In the genomic region with DNA sequence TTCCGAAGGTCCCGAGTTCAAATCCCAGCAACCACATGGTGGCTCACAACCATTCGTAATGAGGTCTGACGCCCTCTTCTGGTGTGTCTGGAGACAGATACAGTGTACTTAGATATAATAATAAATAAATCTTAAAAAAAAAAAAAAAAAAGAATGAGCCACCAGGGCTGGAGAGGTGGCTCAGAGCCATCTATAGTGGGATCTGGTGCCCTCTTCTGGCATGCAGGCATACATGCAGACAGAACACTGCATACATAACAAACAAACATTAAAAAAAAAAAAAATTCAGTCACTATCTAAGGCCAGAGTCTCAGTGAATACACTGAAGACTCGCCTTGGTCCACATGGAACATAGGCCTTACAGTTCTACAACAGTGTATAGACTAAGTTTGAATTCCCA, we compare ENCODE assay signal across 12 mouse cellular contexts. TPM values are rescaled to one million over a fixed set of nuclear protein-coding genes. Genes with fewer than 3 reads are reported as not detected.
A peak's percentile ranks its signal among the peaks of the same experiment; 100 is the strongest.
DNase-seq lines count a peak whose midpoint lies in the region; ATAC-seq and TF ChIP-seq lines count a peak whose summit lies in the region.
"Had no signal": no experiment of that assay in that cellular context is flagged by ENCODE, and none has a peak within 500 bp of the region (broad histone marks: within the 10 kb centered on the region; RNA-seq: fewer than 3 reads in every experiment).

No protein-coding gene starts in this region.

- no peak overlapping the region for H3K9ac ChIP-seq in heart, postnatal 0 days (replicated peaks; ENCODE audit: low read depth, low read length)
- no peak overlapping the region for H3K9ac ChIP-seq in midbrain, embryonic 14.5 days (replicated peaks; ENCODE audit: low read length)
- no peak overlapping the region for H3K9ac ChIP-seq in midbrain, embryonic 16.5 days (ENCODE audit: low read depth, low read length)
- H3K9ac ChIP-seq in stomach, postnatal 0 days (ENCODE audit: low read length) = no peak overlapping the region
- H3K9ac ChIP-seq: liver, embryonic 13.5 days had no signal

- no peak for TF ChIP-seq EP300 in heart, postnatal 0 days (IDR thresholded peaks at IDR 0.05; ENCODE audit: low read depth)
- TF ChIP-seq EP300 in stomach, postnatal 0 days (optimal IDR thresholded peaks at IDR 0.05) = no peak

- peaks cover 32% of the 10 kb centered on the region for H3K36me3 ChIP-seq in heart, postnatal 0 days (replicated peaks; ENCODE audit: control insufficient read depth, insufficient read depth, low read length)
- peaks cover 39% of the 10 kb centered on the region for H3K36me3 ChIP-seq in midbrain, embryonic 14.5 days (ENCODE audit: control insufficient read depth, insufficient read depth, low read length)
- H3K36me3 ChIP-seq in midbrain, embryonic 16.5 days (ENCODE audit: control insufficient read depth, insufficient read depth, low read length) = peaks cover 26% of the 10 kb centered on the region
- peaks cover 13% of the 10 kb centered on the region; the same call in 1 of the 2 replicates for H3K36me3 ChIP-seq in stomach, postnatal 0 days (ENCODE audit: control insufficient read depth, insufficient read depth, low read length)
- H3K36me3 ChIP-seq in midbrain, embryonic 10.5 days = peaks cover 60% of the 10 kb centered on the region

- peak; percentile 16 for DNase-seq in heart, postnatal 0 days (ENCODE audit: low spot score)
- no peak for DNase-seq in heart, postnatal 4 days
- peak; percentile 59 for DNase-seq in midbrain, embryonic 14.5 days
- DNase-seq in T-cell, adult 2 months (ENCODE audit: low spot score) = peak; percentile 46
- DNase-seq in stomach, postnatal 0 days (ENCODE audit: low spot score) = no peak
- DNase-seq in frontal cortex, adult 2 months (ENCODE audit: extremely low spot score in 1 of 2, low spot score in 1 of 2) = no peak
- no peak for DNase-seq in midbrain, embryonic 10.5 days (ENCODE audit: low spot score)
- DNase-seq: heart, postnatal 36 days; liver, embryonic 13.5 days; right cerebral cortex, postnatal 25 days had no signal

- H3K4me1 ChIP-seq in heart, postnatal 0 days (ENCODE audit: control insufficient read depth, insufficient read depth) = peaks cover 15% of the 10 kb centered on the region
- H3K4me1 ChIP-seq in midbrain, embryonic 14.5 days (ENCODE audit: control insufficient read depth, insufficient read depth, low read length) = peaks cover 13% of the 10 kb centered on the region
- H3K4me1 ChIP-seq in midbrain, embryonic 16.5 days (ENCODE audit: control insufficient read depth, insufficient read depth, low read length) = peaks cover 16% of the 10 kb centered on the region
- H3K4me1 ChIP-seq in stomach, postnatal 0 days (replicated peaks; ENCODE audit: control insufficient read depth, insufficient read depth) = peaks cover 4% of the 10 kb centered on the region
- H3K4me1 ChIP-seq in midbrain, embryonic 10.5 days = peaks cover 25% of the 10 kb centered on the region

- no peak for ATAC-seq in heart, postnatal 0 days (ENCODE audit: insufficient read depth, low read depth)
- no peak for ATAC-seq in midbrain, embryonic 14.5 days (ENCODE audit: low FRiP score, low TSS enrichment)
- no peak for ATAC-seq in midbrain, embryonic 16.5 days
- ATAC-seq in stomach, postnatal 0 days (ENCODE audit: low FRiP score, low TSS enrichment) = no peak
- ATAC-seq: activated CD4-positive, CD25-positive, alpha-beta regulatory T cell, adult 4 months had no signal

- TF ChIP-seq CTCF in heart, postnatal 0 days (IDR thresholded peaks at IDR 0.05; ENCODE audit: low read depth) = peak; percentile 34
- TF ChIP-seq CTCF in stomach, postnatal 0 days (IDR thresholded peaks at IDR 0.05; ENCODE audit: low read depth) = peak; percentile 63

- no peaks in the 10 kb centered on the region for H3K9me3 ChIP-seq in heart, postnatal 0 days (replicated peaks; ENCODE audit: control insufficient read depth, low read length)
- H3K9me3 ChIP-seq in midbrain, embryonic 14.5 days (ENCODE audit: control insufficient read depth, low read length) = no peaks in the 10 kb centered on the region
- no peaks in the 10 kb centered on the region for H3K9me3 ChIP-seq in midbrain, embryonic 16.5 days (replicated peaks; ENCODE audit: control insufficient read depth, low read length, poor library complexity, severe bottlenecking)
- no peaks in the 10 kb centered on the region for H3K9me3 ChIP-seq in stomach, postnatal 0 days (ENCODE audit: control insufficient read depth, low read length)
- no peaks in the 10 kb centered on the region for H3K9me3 ChIP-seq in midbrain, embryonic 10.5 days (replicated peaks)
- H3K9me3 ChIP-seq: liver, embryonic 13.5 days had no signal

- no peaks in the 10 kb centered on the region for H3K27me3 ChIP-seq in heart, postnatal 0 days (ENCODE audit: control insufficient read depth, insufficient read depth, low read length)
- H3K27me3 ChIP-seq in midbrain, embryonic 14.5 days (ENCODE audit: control insufficient read depth, insufficient read depth, low read length) = no peaks in the 10 kb centered on the region
- H3K27me3 ChIP-seq in midbrain, embryonic 16.5 days (ENCODE audit: control insufficient read depth, insufficient read depth, low read depth, low read length) = no peaks in the 10 kb centered on the region
- H3K27me3 ChIP-seq in stomach, postnatal 0 days (ENCODE audit: control insufficient read depth, insufficient read depth, low read length) = no peaks in the 10 kb centered on the region
- H3K27me3 ChIP-seq in midbrain, embryonic 10.5 days (ENCODE audit: low read depth, poor library complexity, severe bottlenecking) = no peaks in the 10 kb centered on the region
- H3K27me3 ChIP-seq: liver, embryonic 13.5 days had no signal

- 82% methylated on average over 5 of the region's 5 CpGs for WGBS in heart, postnatal 0 days
- WGBS in midbrain, embryonic 14.5 days = 78% methylated on average over 5 of the region's 5 CpGs
- WGBS in midbrain, embryonic 16.5 days = 86% methylated on average over 5 of the region's 5 CpGs
- 77% methylated on average over 5 of the region's 5 CpGs for WGBS in stomach, postnatal 0 days
- 79% methylated on average over 5 of the region's 5 CpGs for WGBS in midbrain, embryonic 10.5 days

- no peak overlapping the region for H3K4me3 ChIP-seq in heart, postnatal 0 days (ENCODE audit: low read depth, low read length)
- H3K4me3 ChIP-seq in midbrain, embryonic 14.5 days (replicated peaks; ENCODE audit: low read depth, low read length) = no peak overlapping the region
- no peak overlapping the region for H3K4me3 ChIP-seq in midbrain, embryonic 16.5 days (ENCODE audit: low read depth, low read length)
- no peak overlapping the region for H3K4me3 ChIP-seq in stomach, postnatal 0 days (ENCODE audit: low read depth, low read length)
- no peak overlapping the region for H3K4me3 ChIP-seq in midbrain, embryonic 10.5 days
- H3K4me3 ChIP-seq: liver, embryonic 13.5 days had no signal

- no peak overlapping the region for H3K27ac ChIP-seq in heart, postnatal 0 days (ENCODE audit: low read depth)
- no peak overlapping the region for H3K27ac ChIP-seq in midbrain, embryonic 14.5 days (replicated peaks; ENCODE audit: low read depth, low read length)
- H3K27ac ChIP-seq in midbrain, embryonic 16.5 days (ENCODE audit: low read length) = no peak overlapping the region
- H3K27ac ChIP-seq in stomach, postnatal 0 days (replicated peaks) = no peak overlapping the region
- H3K27ac ChIP-seq in midbrain, embryonic 10.5 days (replicated peaks) = no peak overlapping the region
- H3K27ac ChIP-seq: liver, embryonic 13.5 days had no signal

- no peak overlapping the region for H3K4me2 ChIP-seq in heart, postnatal 0 days (ENCODE audit: low read depth, low read length)
- H3K4me2 ChIP-seq in midbrain, embryonic 14.5 days (ENCODE audit: low read length) = no peak overlapping the region
- no peak overlapping the region for H3K4me2 ChIP-seq in midbrain, embryonic 16.5 days (ENCODE audit: low read length)
- no peak overlapping the region for H3K4me2 ChIP-seq in stomach, postnatal 0 days (replicated peaks; ENCODE audit: low read depth)
- H3K4me2 ChIP-seq: liver, embryonic 13.5 days had no signal

RNA-seq across cellular contexts. Expression of gene Tmem199, which starts 2.8 kb away (rescaled TPM):
- total RNA-seq in heart, postnatal 0 days (2014; rRNA removed; ENCODE audit: low replicate concordance) = 13.1 and 29.9 TPM in 2 replicates
- 35.0 and 36.4 TPM in 2 replicates for polyA plus RNA-seq in heart, postnatal 0 days (2015; fragmentation: Nextera tagmentation; extraction: Ambion mirVana)
- 10 to 100 TPM; 18.3 to 19.6 TPM for total RNA-seq in heart, postnatal 4 days (2021)
- polyA plus RNA-seq in midbrain, embryonic 14.5 days (2014; fragmentation: Nextera tagmentation; extraction: Ambion mirVana) = 104 and 108 TPM in 2 replicates
- polyA plus RNA-seq in midbrain, embryonic 16.5 days (2015; fragmentation: Nextera tagmentation; extraction: Ambion mirVana) = 95.5 and 96.6 TPM in 2 replicates
- 28.4 and 32.1 TPM in 2 replicates for polyA plus RNA-seq in stomach, postnatal 0 days (2015; fragmentation: Nextera tagmentation; extraction: Ambion mirVana)
- 51.4 and 56.6 TPM in 2 replicates for polyA plus RNA-seq in frontal cortex, adult 2 months (2012; rRNA removed)
- 81.8 and 88.8 TPM in 2 replicates for polyA plus RNA-seq in midbrain, embryonic 10.5 days (2016; fragmentation: Nextera tagmentation; extraction: Ambion mirVana)

RNA-seq across cellular contexts. Expression of gene Poldip2, which starts 2.8 kb away (rescaled TPM):
- total RNA-seq in heart, postnatal 0 days (2014; rRNA removed; ENCODE audit: low replicate concordance) = 225 and 247 TPM in 2 replicates
- 209 and 214 TPM in 2 replicates for polyA plus RNA-seq in heart, postnatal 0 days (2015; fragmentation: Nextera tagmentation; extraction: Ambion mirVana)
- 100 to 1,000 TPM; 148 to 152 TPM for total RNA-seq in heart, postnatal 4 days (2021)
- 165 and 171 TPM in 2 replicates for polyA plus RNA-seq in midbrain, embryonic 14.5 days (2014; fragmentation: Nextera tagmentation; extraction: Ambion mirVana)
- 176 and 184 TPM in 2 replicates for polyA plus RNA-seq in midbrain, embryonic 16.5 days (2015; fragmentation: Nextera tagmentation; extraction: Ambion mirVana)
- polyA plus RNA-seq in stomach, postnatal 0 days (2015; fragmentation: Nextera tagmentation; extraction: Ambion mirVana) = 91.1 and 95.9 TPM in 2 replicates
- 107 and 115 TPM in 2 replicates for polyA plus RNA-seq in frontal cortex, adult 2 months (2012; rRNA removed)
- polyA plus RNA-seq in midbrain, embryonic 10.5 days (2016; fragmentation: Nextera tagmentation; extraction: Ambion mirVana) = 148 and 157 TPM in 2 replicates

RNA-seq across cellular contexts. Expression of gene Sebox, which starts 5.9 kb away (rescaled TPM):
- not detected in 2 replicates for total RNA-seq in heart, postnatal 0 days (2014; rRNA removed; ENCODE audit: low replicate concordance)
- not detected in 2 replicates for polyA plus RNA-seq in heart, postnatal 0 days (2015; fragmentation: Nextera tagmentation; extraction: Ambion mirVana)
- total RNA-seq in heart, postnatal 4 days (2021) = not detected
- not detected in 2 replicates for polyA plus RNA-seq in midbrain, embryonic 14.5 days (2014; fragmentation: Nextera tagmentation; extraction: Ambion mirVana)
- polyA plus RNA-seq in midbrain, embryonic 16.5 days (2015; fragmentation: Nextera tagmentation; extraction: Ambion mirVana) = 0.14 TPM in 1 of 2 replicates, not detected in the other
- 0.10 TPM in 1 of 2 replicates, not detected in the other for polyA plus RNA-seq in stomach, postnatal 0 days (2015; fragmentation: Nextera tagmentation; extraction: Ambion mirVana)
- 3.0 and 3.6 TPM in 2 replicates for polyA plus RNA-seq in frontal cortex, adult 2 months (2012; rRNA removed)
- polyA plus RNA-seq in midbrain, embryonic 10.5 days (2016; fragmentation: Nextera tagmentation; extraction: Ambion mirVana) = 0.20 TPM in 1 of 2 replicates, not detected in the other
- total RNA-seq: heart, postnatal 36 days had no signal
- polyA plus RNA-seq: activated CD4-positive, CD25-positive, alpha-beta regulatory T cell, adult 4 months had no signal

RNA-seq across cellular contexts. Expression of gene Vtn, which starts 10.3 kb away (rescaled TPM):
- total RNA-seq in heart, postnatal 0 days (2014; rRNA removed; ENCODE audit: low replicate concordance) = 0.73 and 2.3 TPM in 2 replicates
- polyA plus RNA-seq in heart, postnatal 0 days (2015; fragmentation: Nextera tagmentation; extraction: Ambion mirVana) = 2.7 and 4.0 TPM in 2 replicates
- total RNA-seq in heart, postnatal 4 days (2021) = 1 to 10 TPM; 4.8 to 8.6 TPM
- polyA plus RNA-seq in midbrain, embryonic 14.5 days (2014; fragmentation: Nextera tagmentation; extraction: Ambion mirVana) = 40.0 and 134 TPM in 2 replicates
- 115 and 127 TPM in 2 replicates for polyA plus RNA-seq in midbrain, embryonic 16.5 days (2015; fragmentation: Nextera tagmentation; extraction: Ambion mirVana)
- polyA plus RNA-seq in stomach, postnatal 0 days (2015; fragmentation: Nextera tagmentation; extraction: Ambion mirVana) = 3.6 and 6.0 TPM in 2 replicates
- polyA plus RNA-seq in frontal cortex, adult 2 months (2012; rRNA removed) = 181 and 199 TPM in 2 replicates
- 116 and 119 TPM in 2 replicates for polyA plus RNA-seq in midbrain, embryonic 10.5 days (2016; fragmentation: Nextera tagmentation; extraction: Ambion mirVana)
- polyA plus RNA-seq: activated CD4-positive, CD25-positive, alpha-beta regulatory T cell, adult 4 months had no signal

RNA-seq across cellular contexts. Expression of gene Sarm1, which starts 11.6 kb away (rescaled TPM):
- not detected in 2 replicates for total RNA-seq in heart, postnatal 0 days (2014; rRNA removed; ENCODE audit: low replicate concordance)
- polyA plus RNA-seq in heart, postnatal 0 days (2015; fragmentation: Nextera tagmentation; extraction: Ambion mirVana) = not detected in 2 replicates
- under 1 TPM; 0.12 to 0.27 TPM for total RNA-seq in heart, postnatal 4 days (2021)
- polyA plus RNA-seq in midbrain, embryonic 14.5 days (2014; fragmentation: Nextera tagmentation; extraction: Ambion mirVana) = 49.7 and 55.6 TPM in 2 replicates
- polyA plus RNA-seq in midbrain, embryonic 16.5 days (2015; fragmentation: Nextera tagmentation; extraction: Ambion mirVana) = 49.9 and 50.7 TPM in 2 replicates
- polyA plus RNA-seq in stomach, postnatal 0 days (2015; fragmentation: Nextera tagmentation; extraction: Ambion mirVana) = 0.89 and 1.1 TPM in 2 replicates
- 28.6 and 29.2 TPM in 2 replicates for polyA plus RNA-seq in frontal cortex, adult 2 months (2012; rRNA removed)
- polyA plus RNA-seq in midbrain, embryonic 10.5 days (2016; fragmentation: Nextera tagmentation; extraction: Ambion mirVana) = 16.9 and 23.9 TPM in 2 replicates

Comparison
In these comparisons a context has a peak if more than half of its experiments do, and no peak if none do; other contexts are left out.
1. DNase-seq: peak in heart, postnatal 0 days (single experiment), midbrain, embryonic 14.5 days (single experiment) and T-cell, adult 2 months (single experiment); none in heart, postnatal 4 days (single experiment), stomach, postnatal 0 days (single experiment), frontal cortex, adult 2 months (0 of 2) and midbrain, embryonic 10.5 days (single experiment).